Mouse (Mus musculus): ENCODE measurements around the gene Bhmt2.

Bhmt2 gene

GRCm38 (mm10) chr13:93637282-93638245 is 36.5 kb downstream of the Bhmt2 start, which contains the start of gene Bhmt:
Gene Bhmt (minus strand): TSS chr13:93637961.
- DNase-seq = peak; percentile 70

DNA sequence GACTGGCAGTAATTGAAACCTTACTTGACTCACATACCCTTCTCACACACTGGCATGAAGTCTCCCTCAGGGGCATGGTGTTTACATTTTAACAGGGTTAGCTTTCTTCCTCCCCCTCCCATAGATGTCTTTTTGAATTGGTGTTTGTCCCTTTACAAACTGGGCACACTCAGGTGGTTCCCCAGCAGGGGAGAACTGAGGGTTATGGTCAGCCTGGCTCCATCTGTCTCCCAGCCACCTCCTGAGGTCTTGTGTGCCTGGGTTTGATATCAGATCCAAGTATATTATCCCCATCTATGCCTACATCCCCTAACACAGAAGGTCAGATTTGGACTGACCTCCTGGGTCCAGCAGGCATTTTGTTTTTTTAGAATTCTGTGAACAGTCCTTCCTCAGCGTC is 37.5 kb downstream of the Bhmt2 start:
- DNase-seq = no peak

- no peak for DNase-seq
These were observed 41.2 kb downstream of the Bhmt2 start for GRCm38 (mm10) chr13:93632927-93633326.

- DNase-seq = no peak
These were observed 43.0 kb downstream of the Bhmt2 start for GRCm38 (mm10) chr13:93630941-93631705.

- DNase-seq = no peak
These were observed 45.2 kb downstream of the Bhmt2 start for GRCm38 (mm10) chr13:93628861-93629260.

DNA sequence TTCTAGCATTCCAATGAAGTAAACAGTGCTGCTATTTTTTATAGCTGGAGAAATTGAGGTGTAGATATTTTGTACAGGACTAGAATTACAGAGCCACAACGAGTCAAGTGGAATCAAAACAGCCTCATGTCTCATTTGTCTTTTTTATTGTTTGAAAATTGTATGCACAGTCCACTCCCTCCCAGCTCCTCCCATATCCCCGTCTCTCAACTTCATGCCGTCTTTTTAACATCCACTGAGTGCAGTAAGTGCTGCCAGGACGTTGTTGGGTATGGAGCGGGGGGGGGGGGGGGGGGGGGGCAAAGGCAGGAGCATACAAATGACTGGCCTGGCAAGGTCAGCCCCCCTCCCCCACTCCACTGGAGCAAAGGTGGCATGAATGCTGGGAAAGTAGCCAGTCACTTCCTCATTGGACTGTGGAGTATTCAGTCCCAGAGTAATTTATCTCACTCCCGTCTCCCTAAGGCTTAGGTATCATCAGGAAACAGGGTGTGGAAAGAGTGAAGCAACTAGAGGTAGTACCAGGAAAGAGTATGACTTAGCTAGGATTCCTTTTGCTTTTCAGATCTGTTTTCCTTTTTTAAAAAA is 59.6 kb downstream of the Bhmt2 start:
- peak; percentile 92 for DNase-seq

- DNase-seq = no peak
These were observed 60.3 kb downstream of the Bhmt2 start for GRCm38 (mm10) chr13:93613771-93614170.

DNA sequence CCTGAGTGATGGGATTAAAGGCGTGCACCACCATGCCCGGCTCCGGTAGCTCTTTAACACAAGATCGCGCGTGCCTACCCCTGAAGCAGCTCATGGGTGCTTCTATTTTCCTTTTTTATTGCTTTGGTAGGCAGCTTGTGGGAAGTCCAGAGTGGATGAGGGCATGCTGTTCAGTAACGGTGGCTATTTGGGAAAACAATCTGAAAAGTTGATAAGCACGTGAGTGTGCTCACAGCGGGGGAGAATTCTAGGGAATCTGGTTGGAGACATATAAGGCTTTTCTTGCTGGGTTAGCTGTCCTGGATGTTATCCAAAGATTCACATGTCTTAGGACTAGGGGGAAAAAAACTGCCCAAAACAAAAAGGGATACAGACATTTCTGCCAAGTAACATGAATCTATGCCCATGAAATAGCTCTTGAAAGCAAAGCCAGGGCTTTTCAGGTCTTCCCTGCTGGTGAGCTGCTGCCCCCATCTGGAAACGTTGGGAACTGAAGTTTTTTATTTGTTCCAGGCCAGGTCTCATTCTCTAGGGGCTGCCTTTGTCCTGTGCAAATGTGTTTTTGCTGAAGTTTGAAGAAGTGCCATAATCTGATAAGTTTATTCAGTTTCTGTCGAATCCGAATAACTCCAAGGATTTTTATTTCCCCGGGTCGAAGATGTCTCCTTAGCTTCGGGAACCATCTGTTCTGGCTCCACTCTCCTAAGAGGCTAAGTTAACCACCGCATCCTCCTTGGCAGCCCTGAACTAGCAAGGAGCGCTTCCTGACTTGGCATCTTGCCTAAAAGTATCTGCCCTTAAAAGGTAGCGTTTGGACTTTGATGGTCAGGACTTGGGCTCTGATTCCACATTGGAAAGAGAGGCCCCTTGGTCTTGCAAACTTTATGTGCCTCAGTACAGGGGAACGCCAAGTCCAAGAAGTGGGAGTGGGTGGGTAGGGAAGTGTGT is 61.2 kb downstream of the Bhmt2 start:
- peak; percentile 92 for DNase-seq

DNA sequence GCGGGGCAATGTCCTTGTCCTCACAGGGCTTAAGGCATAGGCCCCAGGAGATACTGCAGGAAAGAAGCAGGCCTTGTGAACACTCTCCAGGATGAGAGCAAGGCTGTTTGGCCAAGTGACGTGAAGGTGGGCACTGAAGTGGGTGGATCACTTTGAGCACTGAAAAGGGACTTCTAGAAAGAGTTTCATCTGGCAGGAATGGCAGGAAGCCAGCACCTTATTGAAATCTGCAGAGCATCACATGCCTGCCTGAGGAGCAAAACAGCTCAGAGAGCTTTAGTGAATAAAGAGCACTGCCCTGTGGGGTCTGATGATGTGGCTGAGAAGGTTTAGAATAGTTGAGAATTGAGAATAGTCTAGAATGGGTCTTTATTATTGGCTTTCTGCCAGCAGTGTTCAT is 65.6 kb downstream of the Bhmt2 start:
- peak; percentile 36 for DNase-seq

DNA sequence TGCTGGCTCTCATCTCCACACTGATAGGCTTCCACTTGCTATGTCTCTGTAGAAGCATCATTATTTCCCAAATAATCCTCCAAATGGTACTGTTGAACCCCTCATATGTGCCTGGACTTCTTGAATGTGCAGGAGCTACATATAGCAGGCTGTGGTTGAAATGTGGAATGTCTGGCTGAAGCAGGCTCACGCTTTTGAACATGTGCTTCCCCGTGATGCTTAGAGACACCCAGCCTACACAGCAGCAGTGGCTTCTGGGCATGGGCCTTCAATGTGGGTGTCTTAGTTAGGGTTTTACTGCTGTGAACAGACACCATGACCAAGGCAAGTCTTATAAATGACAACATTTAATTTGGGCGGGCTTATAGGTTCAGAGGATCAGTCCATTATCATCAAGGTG is 66.4 kb downstream of the Bhmt2 start:
- no peak for DNase-seq

DNA sequence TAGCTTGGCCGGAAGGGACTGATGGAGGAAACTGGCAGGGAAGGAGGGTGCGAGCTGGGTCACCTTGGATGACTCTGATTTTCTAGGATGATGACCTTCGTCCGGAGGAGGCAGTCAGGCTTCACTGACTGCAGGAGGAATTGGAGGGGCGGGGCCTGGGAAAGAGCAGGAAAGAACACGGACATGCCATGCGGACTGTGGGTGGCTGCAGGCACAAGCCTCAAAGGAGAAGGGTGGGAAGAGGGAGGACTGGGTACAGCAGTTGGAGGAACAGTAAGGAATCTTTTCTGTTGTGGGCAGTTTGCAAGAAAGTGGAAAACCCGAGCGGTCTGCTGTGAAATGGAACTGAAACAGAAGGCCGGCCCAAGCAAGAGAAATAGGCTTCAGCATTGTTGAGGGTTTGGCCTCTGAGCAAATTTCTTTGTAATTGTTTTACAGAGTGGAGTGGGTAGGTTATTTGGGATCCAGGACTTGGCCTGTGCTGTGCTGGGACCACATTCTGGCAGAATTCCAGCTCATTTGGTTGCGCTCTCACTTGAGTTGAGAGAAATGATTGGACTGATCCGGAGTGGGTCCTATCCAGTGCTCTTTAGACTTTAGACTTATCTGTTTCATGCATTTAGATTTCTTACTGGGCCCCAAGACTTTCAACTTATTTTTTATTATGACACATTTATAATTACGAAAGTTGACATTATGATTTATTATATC is 67.1 kb downstream of the Bhmt2 start:
- peak; percentile 92 for DNase-seq
